Mouse (Mus musculus) thymus, adult 2 months (tissue): ENCODE measurements around the gene D2hgdh. TPM values are rescaled to one million over a fixed set of nuclear protein-coding genes. Genes with fewer than 3 reads are reported as not detected.
"Not testable (repeated sequence)": the region's sequence is repeated elsewhere in the genome, so short reads cannot be mapped to it uniquely, and the experiment has no call there.

ENCODE experiments used
- DNase-seq: peaks from one replicate; pipeline ENCODE4 v3.0.0; 2021
- H3K27ac ChIP-seq: fragments of 200-500 bp; 2 replicates; pipeline ENCODE4 v1.5.1; 2012; ENCODE audit warnings: low read length, control low read depth; ENCODE audit not compliant: control insufficient read depth, insufficient read depth
- H3K27me3 ChIP-seq: fragments of 200-500 bp; 2 replicates; pipeline ENCODE4 v1.6.1; 2012; ENCODE audit warnings: mild to moderate bottlenecking, low read length, moderate library complexity, mixed read lengths; ENCODE audit not compliant: control insufficient read depth, insufficient read depth
- H3K36me3 ChIP-seq: fragments of 200-500 bp; 2 replicates; pipeline ENCODE4 v1.6.1; 2012; ENCODE audit warnings: mild to moderate bottlenecking, low read length, moderate library complexity; ENCODE audit not compliant: control insufficient read depth, insufficient read depth
- H3K4me1 ChIP-seq: fragments of 200-500 bp; replicated peaks from 2 replicates; pipeline ENCODE4 v1.6.1; 2012; ENCODE audit warnings: low read length; ENCODE audit not compliant: control insufficient read depth, insufficient read depth
- H3K4me3 ChIP-seq: fragments of 200-500 bp; 2 replicates; pipeline ENCODE4 v1.5.1; 2012; ENCODE audit warnings: mild to moderate bottlenecking, low read length, control low read depth, moderate library complexity; ENCODE audit not compliant: control insufficient read depth, insufficient read depth
- CTCF ChIP-seq: fragments of 200-500 bp; IDR thresholded peaks from 2 replicates; pipeline ENCODE4 v1.5.1; 2012; ENCODE audit warnings: mild to moderate bottlenecking, control low read depth, low read length, moderate library complexity, borderline replicate concordance; ENCODE audit not compliant: control insufficient read depth, poor library complexity, insufficient read depth; ENCODE audit errors: extremely low read depth
- POLR2A ChIP-seq: fragments of 200-500 bp; IDR thresholded peaks from 2 replicates; pipeline ENCODE4 v1.6.1; 2012; ENCODE audit warnings: mild to moderate bottlenecking, low read length, control low read depth, moderate library complexity; ENCODE audit not compliant: control insufficient read depth, poor library complexity, insufficient read depth; ENCODE audit errors: extremely low read depth
- WGBS: fragments of 180-500 bp; shearing (Covaris S2); methylation state at CpG from one replicate; pipeline ENCODE4 v1.1.7; 2018; 5-methylcytosine and 5-hydroxymethylcytosine counted together
- polyA plus RNA-seq: library from polyadenylated mRNA; depleted of rRNA; stranded (reverse); fragments of >200 nt; gene quantifications from 2 replicates; pipeline ENCODE4 v1.2.3, GENCODE M21; 2012

Gene D2hgdh
- polyA plus RNA-seq, 1 experiment, result 41.7 TPM

- TF ChIP-seq POLR2A, result no peak
- TF ChIP-seq CTCF, result no peak
- WGBS, result 96% methylated on average over 9 of the region's 9 CpGs
- Histone ChIP-seq H3K27me3 (no peaks in the 10 kb centered on the region), H3K27ac (no peak overlapping the region), H3K36me3 (no peaks in the 10 kb centered on the region), H3K4me1 (peaks cover 13% of the 10 kb centered on the region), H3K4me3 (no peak overlapping the region)
- DNase-seq, result no peak
These were observed 1.8 kb downstream of the D2hgdh start for GRCm38 (mm10) chr1:93826540-93826835.

- not testable (repeated sequence) for H3K4me3 ChIP-seq, H3K36me3 ChIP-seq, H3K27ac ChIP-seq, H3K4me1 ChIP-seq, H3K27me3 ChIP-seq, DNase-seq
- 83% methylated on average over 2 of the region's 4 CpGs for WGBS
These were observed 8.1 kb downstream of the D2hgdh start for GRCm38 (mm10) chr1:93832754-93833360.

DNA sequence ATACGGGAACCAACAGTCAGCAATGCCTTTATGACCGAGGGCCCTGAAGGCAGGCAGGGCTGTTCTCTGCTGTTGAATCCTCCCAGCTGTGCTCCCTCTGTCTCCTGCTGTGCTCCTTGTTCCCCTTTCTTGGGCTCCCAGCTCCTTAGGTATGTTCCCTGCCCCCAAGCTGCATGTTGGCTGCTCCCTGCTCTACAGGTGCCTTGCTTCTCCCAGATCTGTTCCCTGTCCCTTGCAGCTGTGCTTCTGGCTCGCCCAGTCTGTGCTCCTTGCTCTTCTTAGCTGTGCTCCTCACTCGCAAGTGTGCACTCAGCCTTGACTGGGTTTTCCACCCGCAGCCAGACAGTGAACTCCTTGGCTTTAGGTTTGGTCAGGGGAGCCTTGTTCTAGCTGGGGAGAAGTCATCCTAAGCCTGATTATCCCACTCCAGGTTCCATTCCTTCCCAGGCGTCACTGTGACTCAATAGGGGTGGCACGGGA lies 10.0 kb downstream of the D2hgdh start:
- TF ChIP-seq CTCF, result no peak
- no peak for TF ChIP-seq POLR2A
- Histone ChIP-seq H3K4me3 (no peak overlapping the region), H3K27ac (no peak overlapping the region), H3K4me1 (no peaks in the 10 kb centered on the region), H3K36me3 (peaks cover 6% of the 10 kb centered on the region; the same call in 1 of the 2 replicates), H3K27me3 (no peaks in the 10 kb centered on the region)
- 97% methylated on average over 7 of the region's 7 CpGs for WGBS
- DNase-seq, result no peak

DNA sequence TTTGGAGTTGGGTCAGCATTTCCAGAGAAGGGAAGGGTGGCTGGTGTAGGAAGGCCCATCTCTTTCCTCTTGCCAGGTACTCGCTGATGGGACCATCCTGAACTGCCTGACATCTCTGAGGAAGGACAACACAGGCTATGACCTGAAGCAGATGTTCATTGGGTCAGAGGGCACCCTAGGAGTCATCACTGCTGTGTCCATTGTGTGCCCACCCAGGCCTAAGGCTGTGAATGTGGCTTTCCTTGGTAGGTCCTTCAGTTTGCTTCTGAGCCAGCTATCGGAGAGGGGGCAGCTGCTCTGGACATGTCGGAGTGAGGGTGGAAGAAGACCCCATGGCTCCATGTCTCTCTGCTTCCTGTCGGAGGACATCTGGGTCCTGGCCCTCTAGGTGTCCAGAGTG lies 10.5 kb downstream of the D2hgdh start:
- no peaks in the 10 kb centered on the region for H3K27me3 ChIP-seq
- 100% methylated on average over 4 of the region's 4 CpGs for WGBS
- no peak for DNase-seq
- H3K4me3 ChIP-seq, result no peak overlapping the region
- no peaks in the 10 kb centered on the region for H3K4me1 ChIP-seq
- no peak for TF ChIP-seq CTCF
- no peak for TF ChIP-seq POLR2A
- peaks cover 6% of the 10 kb centered on the region; the same call in 1 of the 2 replicates for H3K36me3 ChIP-seq
- no peak overlapping the region for H3K27ac ChIP-seq

DNA sequence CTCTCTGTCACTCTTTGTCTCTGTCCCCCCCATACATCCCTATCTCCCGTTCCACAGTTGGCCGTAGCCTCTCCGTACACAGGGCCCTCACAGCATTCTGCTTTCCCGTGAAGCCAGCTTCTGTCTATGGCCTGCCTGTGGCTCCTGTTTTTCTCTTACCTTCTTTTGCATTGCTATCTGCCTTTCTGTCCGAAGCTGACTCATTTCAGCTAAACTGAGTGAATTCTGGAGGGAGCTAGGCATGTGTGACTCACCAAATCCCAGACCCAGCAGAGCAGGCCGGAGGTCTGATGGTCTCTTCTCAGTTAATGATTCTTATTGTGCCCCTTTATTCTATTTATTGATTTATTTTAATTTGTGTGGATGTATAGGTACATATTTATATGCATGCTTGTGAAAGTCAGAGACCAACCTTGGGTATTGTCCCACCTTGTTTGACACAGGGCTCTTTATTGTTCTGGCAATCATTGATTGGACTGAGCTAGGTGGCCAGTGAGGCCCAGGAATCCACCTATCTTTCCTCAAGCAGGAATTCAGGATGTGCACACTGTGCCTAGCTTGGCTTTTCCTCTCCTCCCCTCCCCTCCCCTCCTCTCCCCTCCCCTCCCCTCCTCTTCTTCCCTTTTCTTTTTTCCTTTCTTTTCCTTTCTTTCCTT lies 11.3 kb downstream of the D2hgdh start:
- H3K4me1 ChIP-seq, result no peaks in the 10 kb centered on the region
- DNase-seq, result no peak
- H3K4me3 ChIP-seq, result no peak overlapping the region
- TF ChIP-seq POLR2A (no peak), CTCF (no peak)
- no peaks in the 10 kb centered on the region for H3K27me3 ChIP-seq
- H3K27ac ChIP-seq, result no peak overlapping the region; the same call in 1 of the 2 replicates
- 96% methylated on average over 6 of the region's 6 CpGs for WGBS
- peaks cover 6% of the 10 kb centered on the region; the same call in 1 of the 2 replicates for H3K36me3 ChIP-seq

DNA sequence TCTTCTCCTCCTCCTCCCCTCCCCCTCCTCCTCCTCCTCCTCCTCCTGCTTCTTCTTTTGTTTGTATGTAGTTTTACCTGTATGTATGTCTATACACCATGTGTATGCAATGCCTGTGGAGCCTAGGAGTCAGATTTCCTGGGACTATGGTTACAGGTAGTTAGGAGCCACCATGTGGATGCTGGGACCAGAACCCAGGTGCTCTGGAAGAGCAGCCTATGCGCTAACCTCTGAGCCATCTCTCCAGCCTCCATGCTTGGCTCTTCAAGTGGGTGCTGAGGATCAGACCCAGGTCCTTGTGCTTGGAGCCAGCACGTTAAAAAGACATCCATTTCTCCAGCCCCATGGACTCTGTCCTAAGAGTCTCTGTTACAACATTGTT lies 11.8 kb downstream of the D2hgdh start:
- H3K36me3 ChIP-seq, result peaks cover 6% of the 10 kb centered on the region; the same call in 1 of the 2 replicates
- H3K27me3 ChIP-seq, result no peaks in the 10 kb centered on the region
- no peak overlapping the region for H3K4me3 ChIP-seq
- no peak for DNase-seq
- no peak overlapping the region for H3K27ac ChIP-seq
- TF ChIP-seq CTCF (no peak), POLR2A (no peak)
- no peaks in the 10 kb centered on the region for H3K4me1 ChIP-seq
- WGBS, result 98% methylated on average over 2 of the region's 2 CpGs

DNA sequence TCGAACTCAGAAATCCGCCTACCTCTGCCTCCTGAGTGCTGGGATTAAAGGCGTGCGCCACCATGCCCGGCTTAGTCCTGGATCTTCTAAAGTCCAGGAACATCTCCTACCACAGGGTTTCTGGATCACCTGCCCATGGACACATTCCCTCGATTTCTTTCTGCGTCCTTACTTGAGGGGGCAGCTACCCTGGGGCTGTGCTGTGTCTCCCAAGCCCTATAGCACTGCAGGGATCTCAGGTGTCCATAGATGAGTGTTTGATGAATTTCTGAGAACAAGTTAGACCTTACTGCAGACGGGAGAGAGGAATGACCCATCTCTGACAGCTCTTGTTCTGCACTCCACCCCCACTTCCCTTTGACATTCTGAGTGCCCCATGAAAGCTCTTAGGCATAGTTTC lies 12.6 kb downstream of the D2hgdh start:
- Histone ChIP-seq H3K27me3 (no peaks in the 10 kb centered on the region), H3K4me3 (no peak overlapping the region), H3K36me3 (peaks cover 6% of the 10 kb centered on the region; the same call in 1 of the 2 replicates), H3K27ac (no peak overlapping the region), H3K4me1 (no peaks in the 10 kb centered on the region)
- DNase-seq, result no peak
- 98% methylated on average over 8 of the region's 8 CpGs for WGBS
- TF ChIP-seq CTCF (no peak), POLR2A (no peak)

- H3K36me3 ChIP-seq, H3K27ac ChIP-seq, H3K4me3 ChIP-seq, H3K27me3 ChIP-seq, H3K4me1 ChIP-seq, DNase-seq: not testable (repeated sequence)
- WGBS, result 94% methylated on average over 8 of the region's 8 CpGs
These were observed 13.9 kb downstream of the D2hgdh start for GRCm38 (mm10) chr1:93838569-93838968.

- H3K4me3 ChIP-seq, DNase-seq, H3K27me3 ChIP-seq, H3K36me3 ChIP-seq, H3K4me1 ChIP-seq, H3K27ac ChIP-seq: not testable (repeated sequence)
- 90% methylated on average over 3 of the region's 3 CpGs for WGBS
These were observed 21.2 kb downstream of the D2hgdh start for GRCm38 (mm10) chr1:93845766-93846366.
